Mouse (Mus musculus) inflammation-experienced regulatory T-cells, adult 6 months (primary cell): Measurements from ENCODE around the gene Lrsam1. TPM values are rescaled to one million over a fixed set of nuclear protein-coding genes. Genes with fewer than 3 reads are reported as not detected.

Experiments
- ATAC-seq: one replicate; pipeline ENCODE4 v1.8.0; 2017
- polyA plus RNA-seq, 3 experiments: library from polyadenylated mRNA; unstranded; fragments of 100-300 nt; shearing (Covaris generic); gene quantifications; one replicate each; pipeline ENCODE4 v1.2.1; 2017

The Lrsam1 gene
- polyA plus RNA-seq, 3 experiments from 2014 or later = 4.2 to 7.3 (median 7.3) TPM

- ATAC-seq = no peak
These were observed 67.3 kb downstream of the Lrsam1 start for GRCm38 (mm10) chr2:32894097-32894496.

DNA sequence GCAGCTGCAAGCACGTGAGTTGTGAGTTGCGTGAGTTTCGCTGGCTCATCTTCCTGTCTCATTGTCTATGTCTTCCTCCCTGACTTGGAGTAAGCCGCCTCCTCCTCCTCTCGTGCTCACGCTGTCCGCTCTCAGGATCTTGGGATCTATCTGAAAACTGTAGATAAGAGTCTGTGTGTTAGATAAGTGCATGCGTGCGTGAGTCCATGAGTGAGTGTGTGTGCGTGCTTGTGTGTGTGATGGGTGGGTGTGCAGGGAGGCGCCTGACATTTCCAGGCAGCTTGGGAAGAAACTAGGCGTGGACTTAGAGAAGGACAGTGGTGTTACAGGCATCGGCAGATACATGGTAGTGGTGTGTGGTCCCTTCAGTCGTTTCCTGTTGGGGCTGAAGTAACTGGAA lies 68.9 kb downstream of the Lrsam1 start:
- no peak for ATAC-seq

- ATAC-seq = no peak
These were observed 70.1 kb downstream of the Lrsam1 start for GRCm38 (mm10) chr2:32891278-32891677.

GRCm38 (mm10) chr2:32890280-32890679 lies 71.1 kb downstream of the Lrsam1 start:
- peak; percentile 38 for ATAC-seq

DNA sequence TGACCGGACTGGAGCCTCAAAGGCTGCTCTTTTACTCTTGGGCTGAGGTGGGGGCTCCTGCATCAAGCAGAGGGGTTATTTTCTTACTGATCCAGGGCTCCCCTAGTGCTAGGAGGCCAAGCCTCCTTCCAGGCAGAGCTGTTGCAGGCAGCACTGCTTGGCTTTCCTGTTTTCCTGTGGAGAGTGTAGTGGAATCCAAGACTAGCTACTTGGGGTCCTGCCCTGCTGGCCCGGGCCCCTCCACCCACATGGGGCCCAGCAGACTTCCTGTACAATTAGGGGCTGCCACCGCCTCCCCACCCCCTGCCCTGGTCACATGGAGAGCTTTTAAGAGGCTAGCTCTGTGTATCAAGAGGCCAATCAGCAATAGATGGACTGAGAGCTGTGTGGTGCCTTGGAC lies 72.9 kb downstream of the Lrsam1 start:
- no peak for ATAC-seq

DNA sequence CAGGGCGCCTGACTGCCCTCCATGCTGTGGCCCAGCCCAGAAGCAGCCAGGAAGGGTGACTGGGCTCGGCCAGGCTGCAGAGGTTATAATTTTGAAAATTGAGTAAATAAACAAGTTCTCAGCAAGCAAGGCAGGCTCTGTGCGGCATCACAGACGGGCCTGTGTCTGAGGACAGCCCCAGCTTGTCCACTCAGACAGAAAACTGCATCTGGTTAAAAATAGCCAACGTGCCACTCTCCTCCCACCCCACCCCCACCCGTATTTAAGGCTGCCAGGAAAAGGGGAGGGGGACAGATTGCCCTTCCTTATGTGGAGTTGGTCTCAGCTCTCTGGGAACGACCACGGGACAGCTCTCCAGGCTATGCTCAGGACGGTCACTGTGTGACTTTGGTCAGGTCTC lies 73.4 kb downstream of the Lrsam1 start:
- ATAC-seq = no peak

DNA sequence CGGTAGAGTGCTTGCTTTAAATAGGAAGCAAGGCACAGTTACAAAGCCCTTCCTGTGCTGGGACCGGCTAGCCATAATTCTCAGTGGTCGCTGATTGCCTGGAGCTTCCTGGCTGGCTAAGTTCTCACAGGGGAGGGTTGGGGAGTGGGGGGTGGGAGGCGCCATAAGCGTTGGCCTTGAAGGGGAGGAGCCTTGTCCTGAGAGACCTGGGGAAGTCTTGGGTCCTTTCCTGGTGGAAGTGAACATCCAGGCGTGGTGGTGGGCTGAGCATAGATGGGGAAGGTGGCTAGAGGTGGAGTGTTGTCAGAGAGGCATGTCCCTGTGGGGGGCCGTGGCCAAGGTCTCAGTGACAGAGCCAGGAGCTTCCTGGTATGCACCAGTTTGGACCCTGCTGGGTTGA lies 76.7 kb downstream of the Lrsam1 start:
- no peak for ATAC-seq

- peak; percentile 53 for ATAC-seq
These were observed 79.0 kb downstream of the Lrsam1 start for GRCm38 (mm10) chr2:32882283-32883043.

GRCm38 (mm10) chr2:32881723-32882122 lies 79.7 kb downstream of the Lrsam1 start:
- peak; percentile 60 for ATAC-seq

GRCm38 (mm10) chr2:32881054-32881453 lies 80.4 kb downstream of the Lrsam1 start:
- no peak for ATAC-seq

DNA sequence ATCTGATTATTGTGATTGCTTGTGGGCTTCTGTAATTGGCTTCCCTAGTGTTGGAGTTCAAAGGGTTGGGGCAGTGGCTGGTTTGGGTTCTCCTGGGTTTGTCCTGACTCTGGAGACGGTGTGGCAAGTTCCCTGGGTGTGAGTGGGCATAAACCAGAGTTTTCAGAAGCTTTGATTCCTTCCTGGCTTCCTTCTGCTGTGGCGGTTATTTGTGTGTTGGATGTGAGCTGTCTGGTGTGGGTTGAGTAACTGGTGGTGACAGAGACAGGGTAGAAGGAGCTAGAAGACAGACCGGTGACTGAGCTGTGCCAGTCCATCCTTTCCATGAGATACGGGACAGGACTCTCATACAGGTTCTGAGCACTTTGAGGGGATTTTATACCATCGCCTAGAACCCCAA lies 81.8 kb downstream of the Lrsam1 start:
- no peak for ATAC-seq

DNA sequence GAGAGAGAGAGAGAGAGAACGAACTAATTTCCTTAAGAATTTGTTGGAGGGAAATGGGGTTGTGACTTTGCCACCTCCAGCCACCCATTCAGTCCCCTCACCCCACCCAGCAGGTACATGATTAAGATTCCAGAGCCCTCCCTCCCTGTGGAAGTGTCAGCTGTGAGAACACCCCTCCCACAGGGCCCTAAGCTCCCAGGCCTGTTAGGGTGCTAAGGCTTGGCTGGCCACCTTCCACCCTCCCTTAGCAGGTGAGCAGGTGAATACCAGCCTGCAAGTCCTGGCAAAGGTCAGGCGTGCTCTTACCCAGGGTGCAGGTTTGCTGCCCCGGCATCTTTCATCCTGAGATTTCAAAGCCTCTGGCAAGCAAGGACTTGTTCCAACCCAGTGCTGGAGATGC lies 83.0 kb downstream of the Lrsam1 start:
- no peak for ATAC-seq

DNA sequence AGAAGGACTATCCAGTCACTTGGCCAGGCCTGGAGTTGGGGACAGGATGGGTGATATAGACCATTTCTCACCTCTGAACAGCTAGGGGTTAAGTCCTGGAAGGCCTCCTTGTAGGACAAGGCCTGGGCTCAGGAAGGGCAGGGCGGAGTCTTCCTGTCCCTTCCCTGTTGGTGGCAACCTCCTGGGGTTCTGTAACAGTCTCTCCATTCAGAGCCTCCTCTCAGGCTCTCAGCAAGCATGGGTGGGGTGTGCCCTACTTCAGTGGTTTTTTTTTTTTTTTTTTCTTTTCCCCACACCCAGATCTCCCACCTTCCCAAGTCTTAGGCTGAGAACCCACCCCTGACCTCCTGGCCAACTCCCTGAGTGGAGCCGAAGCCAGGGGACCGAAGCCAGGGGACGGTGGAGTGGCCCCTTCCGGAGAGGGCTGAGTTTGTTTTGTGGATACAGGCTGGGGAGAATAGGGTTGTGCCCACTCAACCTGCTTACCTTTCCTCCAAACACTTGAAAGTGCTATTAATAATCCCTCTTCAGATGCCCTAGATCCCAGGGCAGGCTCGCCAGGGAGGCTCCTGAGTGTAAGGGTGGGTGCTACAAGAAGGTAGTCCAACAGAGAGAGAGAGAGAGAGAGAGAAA lies 83.5 kb downstream of the Lrsam1 start:
- ATAC-seq = no peak

DNA sequence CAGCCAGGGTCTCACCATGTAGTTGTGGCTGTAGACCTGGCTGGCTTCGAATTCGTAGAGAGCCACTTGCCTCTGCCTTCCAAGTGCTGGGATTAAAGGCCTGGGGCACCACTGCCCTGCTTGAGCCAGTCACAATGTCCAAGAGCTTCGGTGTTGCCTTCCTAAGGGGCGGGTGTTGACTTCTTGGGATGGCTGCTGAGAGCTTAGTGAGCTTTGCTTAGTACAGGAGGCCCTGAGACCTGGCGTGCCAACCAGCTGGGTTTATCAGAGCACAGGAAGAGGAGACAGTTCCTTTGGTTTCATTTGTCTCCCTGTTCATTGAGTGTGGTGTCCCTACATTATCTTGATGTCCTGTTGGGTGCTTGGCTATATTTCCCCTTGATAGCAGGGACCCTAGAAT lies 84.1 kb downstream of the Lrsam1 start:
- ATAC-seq = no peak

DNA sequence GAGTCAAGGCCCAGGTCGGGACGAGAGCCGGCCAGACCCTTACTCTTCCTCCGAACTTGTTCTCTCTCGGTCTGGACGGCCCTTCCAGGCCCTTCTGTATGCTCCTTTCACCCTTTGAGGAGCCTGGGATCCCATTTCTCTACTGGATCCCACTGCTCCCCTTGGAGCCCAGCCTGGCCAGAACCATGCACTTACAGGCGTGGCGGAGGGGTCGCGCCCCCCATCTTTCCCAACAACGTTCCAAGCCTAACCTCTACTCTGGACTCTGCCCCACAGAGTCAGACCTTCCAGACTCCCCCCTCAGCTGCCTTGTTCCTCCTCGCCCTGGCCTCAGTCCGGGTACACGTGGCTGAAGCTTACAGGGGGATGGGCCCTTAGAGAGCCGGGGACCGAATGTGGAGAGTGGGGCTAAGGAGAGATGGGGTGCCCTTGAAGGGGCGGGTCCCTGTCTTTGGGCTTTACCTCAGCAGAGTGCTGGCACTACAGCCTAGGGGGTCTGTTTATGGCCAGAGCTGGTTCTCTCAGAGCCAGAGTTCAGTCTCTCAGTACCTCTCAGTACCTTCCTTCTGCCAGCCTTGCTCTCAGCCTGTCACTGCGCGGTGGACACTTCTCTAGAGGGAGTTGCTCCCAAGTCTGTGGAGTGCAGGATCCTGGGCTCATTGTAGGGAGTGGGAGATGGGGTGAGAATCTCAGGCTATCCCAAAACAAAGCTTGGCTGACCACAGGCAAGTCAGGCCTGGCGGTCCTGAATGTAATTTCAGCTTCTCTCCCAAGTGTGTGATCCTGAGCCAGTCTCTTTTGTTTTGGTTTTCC lies 84.7 kb downstream of the Lrsam1 start:
- ATAC-seq = no peak

DNA sequence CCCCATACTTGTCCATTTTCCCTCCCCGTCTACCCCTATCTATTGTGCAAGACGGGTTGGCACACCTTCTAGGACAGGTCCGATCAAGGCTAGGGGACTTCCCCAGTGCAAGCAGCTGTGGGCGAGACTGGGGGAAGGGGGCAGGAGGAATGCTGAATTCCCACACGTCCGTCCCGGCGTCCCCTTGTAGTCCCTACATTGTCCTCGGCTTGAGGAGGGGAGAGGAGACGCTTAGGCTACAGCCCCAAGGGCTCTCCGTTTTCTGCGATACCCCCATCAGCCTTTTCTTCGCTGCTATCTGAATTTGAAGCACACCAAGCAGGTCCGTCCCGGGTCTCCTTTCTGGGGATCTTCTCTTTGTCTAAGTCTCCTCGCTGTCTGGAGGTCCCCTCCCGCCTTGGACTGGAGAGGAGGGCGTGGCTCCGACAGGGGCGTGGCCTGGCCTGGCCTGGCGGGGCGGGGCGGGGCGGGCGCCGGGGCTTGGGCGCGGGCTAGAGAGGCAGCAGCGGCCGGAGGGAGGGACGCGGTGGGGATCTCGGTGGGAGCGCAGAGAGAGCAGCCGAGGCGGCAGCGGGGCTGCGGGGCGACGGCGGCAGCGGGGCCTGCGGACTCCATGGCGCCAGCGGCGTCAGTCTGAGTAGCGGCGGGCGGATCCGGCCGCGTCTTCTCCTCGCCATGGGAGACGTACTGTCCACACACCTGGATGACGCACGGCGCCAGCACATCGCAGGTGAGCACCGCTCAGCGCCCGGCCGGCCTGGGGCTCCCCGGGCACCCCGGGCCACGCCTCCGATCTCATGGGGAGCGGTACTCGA lies 85.5 kb downstream of the Lrsam1 start, which contains the start of gene Fam129b:
TSS of gene Fam129b (plus strand) at position 440 of the 815 bp plus-strand sequence.
- ATAC-seq = peak; percentile 66

Other genes starting within 250 kb of the Lrsam1 start
- 10 to 100 TPM; 21.2 to 31.2 (median 30.4) TPM for gene Cdk9, start 248.5 kb downstream of the Lrsam1 start, polyA plus RNA-seq
- 10 to 100 TPM; 56.2 to 83.0 (median 61.4) TPM for gene Sh2d3c, start 240.6 kb downstream of the Lrsam1 start, polyA plus RNA-seq
- gene 6330409D20Rik, start 220.6 kb downstream of the Lrsam1 start, polyA plus RNA-seq = 1 to 10 TPM in 2 of 3 experiments, not detected in 1; 1.2 to 1.3 TPM
- 10 to 100 TPM; 56.4 to 69.0 (median 67.4) TPM for gene Tor2a, start 204.4 kb downstream of the Lrsam1 start, polyA plus RNA-seq
- gene Ttc16, start 186.0 kb downstream of the Lrsam1 start, polyA plus RNA-seq = 1 to 10 TPM in 1 of 3 experiments, under 1 TPM in 2; 0.55 to 1.8 (median 0.95) TPM
- 1 to 10 TPM; 6.5 to 9.3 (median 8.1) TPM for gene Ptrh1, start 185.8 kb downstream of the Lrsam1 start, polyA plus RNA-seq
- 1 to 10 TPM in 1 of 3 experiments, under 1 TPM in 1, not detected in 1; 0.53 to 1.3 TPM for gene Cfap157, start 177.2 kb downstream of the Lrsam1 start, polyA plus RNA-seq
- gene Stxbp1, start 114.4 kb downstream of the Lrsam1 start, polyA plus RNA-seq = 1 to 10 TPM; 2.3 to 6.1 (median 5.0) TPM
- gene Fam129b, start 85.5 kb downstream of the Lrsam1 start, polyA plus RNA-seq = 1 to 10 TPM in 1 of 3 experiments, under 1 TPM in 2; 0.15 to 3.2 (median 0.90) TPM
- gene Rpl12, start 55 bp downstream of the Lrsam1 start, polyA plus RNA-seq = 100 to 1,000 TPM in 1 of 3 experiments, 10 to 100 TPM in 2; 18.9 to 858 (median 48.2) TPM
- 1 to 10 TPM; 2.0 to 5.0 (median 2.5) TPM for gene Slc2a8, start 20.5 kb upstream of the Lrsam1 start, polyA plus RNA-seq
- under 1 TPM in 2 of 3 experiments, not detected in 1; 0.18 to 0.44 TPM for gene Garnl3, start 170.0 kb upstream of the Lrsam1 start, polyA plus RNA-seq